Mouse (Mus musculus): ENCODE data around the gene Ppp1r26.

Ppp1r26 gene

GRCm38 (mm10) chr2:28445082-28445481 is 1.5 kb upstream of the Ppp1r26 start:
- no peak for DNase-seq (ENCODE audit: low spot score in 2 of 2)

- DNase-seq (ENCODE audit: low spot score in 2 of 2), result no peak
Measured at GRCm38 (mm10) chr2:28446181-28446514, 452 bp upstream of the Ppp1r26 start.

- DNase-seq (ENCODE audit: low spot score in 2 of 2), result no peak
Measured at GRCm38 (mm10) chr2:28447315-28447670, 693 bp downstream of the Ppp1r26 start.

DNA sequence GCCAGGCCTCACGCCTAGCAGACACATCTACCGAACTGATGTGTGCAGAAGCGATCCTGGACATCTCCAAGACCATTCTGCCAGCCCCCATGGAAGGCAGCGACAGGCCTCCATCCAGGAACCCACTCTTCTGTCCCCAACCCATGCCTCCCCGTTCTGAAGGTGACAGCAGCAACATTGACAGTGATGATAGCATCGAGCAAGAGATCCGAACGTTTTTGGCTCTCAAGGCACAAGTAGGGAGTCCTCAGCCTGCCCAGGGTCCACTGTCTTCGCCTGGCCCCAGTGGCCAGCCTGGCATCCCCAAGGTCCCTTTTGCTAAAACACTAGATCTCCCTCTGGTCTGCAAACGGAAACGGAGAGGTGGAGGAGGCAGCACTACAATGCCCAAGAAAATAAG is 5.1 kb downstream of the Ppp1r26 start:
- no peak for DNase-seq (ENCODE audit: low spot score in 2 of 2)

- DNase-seq (ENCODE audit: low spot score in 2 of 2), result no peak
Measured at GRCm38 (mm10) chr2:28453539-28453938, 6.9 kb downstream of the Ppp1r26 start.

- no peak for DNase-seq (ENCODE audit: low spot score in 2 of 2)
Measured at GRCm38 (mm10) chr2:28456616-28457015, 10.0 kb downstream of the Ppp1r26 start.

- peak in 1 of 2 experiments; percentile 75 for DNase-seq (ENCODE audit: low spot score in 2 of 2)
Measured at GRCm38 (mm10) chr2:28463919-28464318, 17.3 kb downstream of the Ppp1r26 start.

GRCm38 (mm10) chr2:28464919-28465318 is 18.3 kb downstream of the Ppp1r26 start:
- DNase-seq (ENCODE audit: low spot score in 2 of 2), result peak in 1 of 2 experiments; percentile 13

GRCm38 (mm10) chr2:28465836-28466518 is 19.4 kb downstream of the Ppp1r26 start, which contains the start of gene 1700007K13Rik:
TSS of gene 1700007K13Rik (minus strand) at chr2:28466332.
- DNase-seq (ENCODE audit: low spot score in 2 of 2), result peak; percentile 80 to 86

DNA sequence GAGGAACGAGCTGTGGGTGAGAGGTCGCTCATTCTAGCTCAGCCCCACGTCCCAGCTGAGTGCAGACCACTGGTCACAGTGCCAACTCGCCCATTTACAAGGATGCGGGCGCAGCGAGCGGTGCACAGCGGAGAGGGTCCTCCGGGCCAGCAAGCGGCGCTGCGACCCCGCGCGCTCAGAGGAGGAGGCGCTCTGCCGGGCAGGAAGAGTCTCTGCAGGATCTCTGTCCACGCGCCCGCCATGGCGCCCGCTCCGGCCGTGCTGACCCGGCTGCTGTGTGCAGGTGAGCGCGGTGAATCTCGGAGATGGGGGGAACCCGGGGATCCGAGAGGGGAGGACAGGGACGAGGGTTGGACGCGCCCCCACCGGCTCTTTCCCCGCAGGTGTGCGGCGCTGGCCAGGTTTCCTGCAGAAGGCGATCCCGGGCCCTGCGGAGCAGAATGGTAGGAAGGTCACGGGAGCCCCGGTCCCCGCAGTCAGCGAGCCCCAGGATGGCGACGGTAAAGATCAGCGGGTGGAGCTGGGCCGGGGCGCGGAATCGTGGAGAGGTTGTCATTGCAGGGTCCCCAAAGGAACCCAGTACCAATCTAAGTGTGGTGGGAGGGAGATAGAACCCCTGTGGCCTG is 21.4 kb downstream of the Ppp1r26 start, which contains the start of gene Mrps2:
TSS of gene Mrps2 (plus strand) at position 207 of the 626 bp plus-strand sequence.
- DNase-seq (ENCODE audit: low spot score in 2 of 2), result peak; percentile 92

GRCm38 (mm10) chr2:28468486-28469225 is 22.1 kb downstream of the Ppp1r26 start:
- peak; percentile 30 to 34 for DNase-seq (ENCODE audit: low spot score in 2 of 2)

DNA sequence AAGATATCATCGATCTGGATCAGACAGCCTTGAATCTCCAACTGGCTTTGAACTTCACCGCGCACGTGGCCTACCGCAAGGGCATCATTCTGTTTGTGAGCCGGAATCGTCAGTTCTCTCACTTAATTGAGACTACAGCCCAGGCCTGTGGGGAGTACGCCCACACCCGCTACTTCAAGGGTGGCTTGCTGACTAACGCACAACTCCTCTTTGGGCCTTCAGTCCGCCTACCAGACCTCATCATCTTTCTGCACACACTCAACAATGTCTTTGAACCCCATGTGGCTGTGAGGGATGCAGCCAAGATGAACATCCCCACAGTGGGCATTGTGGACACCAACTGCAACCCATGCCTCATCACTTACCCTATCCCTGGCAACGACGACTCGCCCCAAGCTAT is 22.9 kb downstream of the Ppp1r26 start:
- peak; percentile 18 to 20 for DNase-seq (ENCODE audit: low spot score in 2 of 2)

- peak; percentile 4 to 16 for DNase-seq (ENCODE audit: low spot score in 2 of 2)
Measured at GRCm38 (mm10) chr2:28470591-28470990, 24.0 kb downstream of the Ppp1r26 start.

GRCm38 (mm10) chr2:28472011-28472410 is 25.4 kb downstream of the Ppp1r26 start:
- DNase-seq (ENCODE audit: low spot score in 2 of 2), result peak; percentile 23 to 25

GRCm38 (mm10) chr2:28477993-28478392 is 31.4 kb downstream of the Ppp1r26 start:
- peak; percentile 2 to 3 for DNase-seq (ENCODE audit: low spot score in 2 of 2)

- peak; percentile 33 to 44 for DNase-seq (ENCODE audit: low spot score in 2 of 2)
Measured at GRCm38 (mm10) chr2:28479208-28480204, 32.9 kb downstream of the Ppp1r26 start.

- DNase-seq (ENCODE audit: low spot score in 2 of 2), result peak in 1 of 2 experiments; percentile 4
Measured at GRCm38 (mm10) chr2:28483861-28484260, 37.3 kb downstream of the Ppp1r26 start.

- peak; percentile 18 to 21 for DNase-seq (ENCODE audit: low spot score in 2 of 2)
Measured at GRCm38 (mm10) chr2:28494521-28494920, 47.9 kb downstream of the Ppp1r26 start.

GRCm38 (mm10) chr2:28495207-28495756 is 48.7 kb downstream of the Ppp1r26 start:
- DNase-seq (ENCODE audit: low spot score in 2 of 2), result peak; percentile 40 to 57

- DNase-seq (ENCODE audit: low spot score in 2 of 2), result peak; percentile 6 to 11
Measured at GRCm38 (mm10) chr2:28495801-28496595, 49.4 kb downstream of the Ppp1r26 start.

Measured in right cerebral cortex, postnatal 10 days (tissue).